Mouse (Mus musculus) CH12.LX (cell line): ENCODE data around the gene Hmgcll1. TPM values are rescaled to one million over a fixed set of nuclear protein-coding genes. Genes with fewer than 3 reads are reported as not detected.
"Not testable (repeated sequence)": the region's sequence is repeated elsewhere in the genome, so short reads cannot be mapped to it uniquely, and the experiment has no call there.

Experiments
- DNase-seq: peaks from one replicate; pipeline ENCODE4 v3.0.0-alpha.2; 2013; ENCODE audit errors: extremely low read depth
- H3K27ac ChIP-seq: 2 replicates; pipeline ENCODE4 v1.5.1; 2012; ENCODE audit warnings: low read depth, mild to moderate bottlenecking, control low read depth, moderate library complexity; ENCODE audit not compliant: insufficient read depth
- H3K27me3 ChIP-seq: replicated peaks from 2 replicates; pipeline ENCODE3; 2012; ENCODE audit warnings: inconsistent platforms
- H3K36me3 ChIP-seq, 2 experiments: replicated peaks in 1 of 2; 2 replicates each; pipeline versions ENCODE3 to v1.6.1; 2012; ENCODE audit warnings: inconsistent platforms in 1 of 2, low read length in 1 of 2, mild to moderate bottlenecking in 1 of 2, mixed read lengths in 1 of 2, moderate library complexity in 1 of 2; ENCODE audit not compliant: control insufficient read depth in 1 of 2, insufficient read depth in 1 of 2
- H3K4me1 ChIP-seq, 2 experiments: 2 replicates each; pipeline ENCODE4 v1.6.1; 2012; ENCODE audit warnings: inconsistent platforms in 1 of 2, moderate library complexity in 1 of 2; ENCODE audit not compliant: insufficient read depth in 2 of 2, control insufficient read depth in 1 of 2
- H3K4me2 ChIP-seq: 2 replicates; pipeline ENCODE4 v1.6.1; 2012; ENCODE audit warnings: low read depth, mild to moderate bottlenecking, control low read depth; ENCODE audit not compliant: poor library complexity, insufficient read depth, severe bottlenecking
- H3K4me3 ChIP-seq, 3 experiments: fragments of 150-350 bp in 1 of 3; sonication (generic) in 1 of 3; replicated peaks in 1 of 3; 2 replicates each; pipeline versions ENCODE3 to v1.5.1; 2011 to 2012; ENCODE audit warnings: low read depth in 2 of 3, low read length in 2 of 3, mild to moderate bottlenecking in 2 of 3, moderate library complexity in 2 of 3, control low read depth in 1 of 3, improper control_type of control experiment in 1 of 3, inconsistent platforms in 1 of 3, mixed read lengths in 1 of 3; ENCODE audit not compliant: poor library complexity in 1 of 3
- H3K79me2 ChIP-seq: replicated peaks from 2 replicates; pipeline ENCODE4 v1.6.1; 2012; ENCODE audit warnings: mild to moderate bottlenecking, moderate library complexity; ENCODE audit not compliant: control insufficient read depth, poor library complexity, insufficient read depth, severe bottlenecking; ENCODE audit errors: extremely low read depth
- H3K9ac ChIP-seq: 2 replicates; pipeline ENCODE4 v1.6.1; 2012; ENCODE audit warnings: low read depth, mild to moderate bottlenecking, control low read depth, moderate library complexity; ENCODE audit not compliant: insufficient read depth
- H3K9me3 ChIP-seq: replicated peaks from 2 replicates; pipeline ENCODE3; 2012; ENCODE audit warnings: low read length, inconsistent platforms, mixed read lengths
- CHD1 ChIP-seq: IDR thresholded peaks from 2 replicates; pipeline ENCODE4 v1.6.1; 2012; ENCODE audit warnings: low read depth, low read length, improper control_type of control experiment, inconsistent platforms
- CTCF ChIP-seq, 2 experiments: IDR thresholded peaks in 1 of 2; conservative IDR thresholded peaks in 1 of 2; 2 replicates each; pipeline ENCODE4 v1.5.1; 2011 to 2012; ENCODE audit warnings: low read depth in 2 of 2, low read length in 2 of 2, improper control_type of control experiment in 1 of 2, inconsistent platforms in 1 of 2, mild to moderate bottlenecking in 1 of 2, moderate library complexity in 1 of 2
- ELF1 ChIP-seq: IDR thresholded peaks from 2 replicates; pipeline ENCODE4 v1.6.1; 2014; ENCODE audit warnings: low read depth, mild to moderate bottlenecking, inconsistent platforms, low read length, improper control_type of control experiment
- EP300 ChIP-seq: IDR thresholded peaks from 2 replicates; pipeline ENCODE4 v1.6.1; 2011; ENCODE audit warnings: low read length, improper control_type of control experiment
- ETS1 ChIP-seq: conservative IDR thresholded peaks from 2 replicates; pipeline ENCODE4 v1.6.1; 2012; ENCODE audit warnings: low read depth, mild to moderate bottlenecking, inconsistent platforms, low read length, improper control_type of control experiment, moderate library complexity
- GABPA ChIP-seq: IDR thresholded peaks from 2 replicates; pipeline ENCODE4 v1.6.1; 2012; ENCODE audit warnings: low read depth, low read length, improper control_type of control experiment, inconsistent platforms; ENCODE audit not compliant: insufficient replicate concordance
- JUN ChIP-seq: IDR thresholded peaks from 2 replicates; pipeline ENCODE4 v1.6.1; 2011; ENCODE audit warnings: low read depth, mild to moderate bottlenecking, low read length, improper control_type of control experiment, moderate library complexity; ENCODE audit not compliant: insufficient read depth
- KAT2A ChIP-seq: IDR thresholded peaks from 2 replicates; pipeline ENCODE4 v1.6.1; 2012; ENCODE audit warnings: low read length, improper control_type of control experiment, inconsistent platforms; ENCODE audit not compliant: insufficient replicate concordance
- MAX ChIP-seq: IDR thresholded peaks from 2 replicates; pipeline ENCODE4 v1.6.1; 2011; ENCODE audit warnings: low read length, improper control_type of control experiment
- MAZ ChIP-seq: IDR thresholded peaks from 2 replicates; pipeline ENCODE4 v1.6.1; 2012; ENCODE audit warnings: low read depth, mild to moderate bottlenecking, inconsistent platforms, low read length, improper control_type of control experiment, moderate library complexity
- MXI1 ChIP-seq: IDR thresholded peaks from 2 replicates; pipeline ENCODE4 v1.6.1; 2011; ENCODE audit warnings: mild to moderate bottlenecking, low read depth, low read length, improper control_type of control experiment
- NRF1 ChIP-seq: IDR thresholded peaks from 2 replicates; pipeline ENCODE4 v1.6.1; 2014; ENCODE audit warnings: low read depth, mild to moderate bottlenecking, inconsistent platforms, low read length, improper control_type of control experiment, moderate library complexity
- PAX5 ChIP-seq: IDR thresholded peaks from 2 replicates; pipeline ENCODE4 v1.6.1; 2012; ENCODE audit warnings: low read length, inconsistent platforms, mixed read lengths
- POLR2AphosphoS2 ChIP-seq: IDR thresholded peaks from 2 replicates; pipeline ENCODE4 v1.6.1; 2011; ENCODE audit warnings: low read depth, low read length, improper control_type of control experiment
- RAD21 ChIP-seq: IDR thresholded peaks from 2 replicates; pipeline ENCODE4 v1.6.1; 2011; ENCODE audit warnings: low read depth, mild to moderate bottlenecking, low read length, improper control_type of control experiment, moderate library complexity
- RCOR1 ChIP-seq: conservative IDR thresholded peaks from 2 replicates; pipeline ENCODE4 v1.6.1; 2012; ENCODE audit warnings: low read depth, mild to moderate bottlenecking, inconsistent platforms, low read length, improper control_type of control experiment
- SMC3 ChIP-seq: IDR thresholded peaks from 2 replicates; pipeline ENCODE4 v1.6.1; 2011; ENCODE audit warnings: low read depth, low read length, improper control_type of control experiment
- TCF12 ChIP-seq: IDR thresholded peaks from 2 replicates; pipeline ENCODE4 v1.6.1; 2014; ENCODE audit warnings: low read depth, mild to moderate bottlenecking, inconsistent platforms, low read length, improper control_type of control experiment
- USF2 ChIP-seq: conservative IDR thresholded peaks from 2 replicates; pipeline ENCODE4 v1.6.1; 2011; ENCODE audit warnings: low read depth, low read length, improper control_type of control experiment
- ZC3H11A ChIP-seq: IDR thresholded peaks from 2 replicates; pipeline ENCODE4 v1.6.1; 2012; ENCODE audit warnings: low read depth, mild to moderate bottlenecking, inconsistent platforms, low read length, improper control_type of control experiment
- dilution Hi-C: fragments of 300-500 bp; cut with MboI; formaldehyde crosslinking; loops from 2 replicates; pipeline ENCODE4 v1.14.3; 2020; ENCODE audit warnings: low sequenced_read_pairs; ENCODE audit not compliant: extremely low pct_unique_long_range_greater_than_20kb, extremely low pct_ligation_motif_present
- in situ Hi-C: fragments of 300-500 bp; cut with MboI; formaldehyde crosslinking; loops from 3 replicates; pipeline ENCODE4 v1.14.3; 2019; ENCODE audit warnings: low sequenced_read_pairs, low pct_ligation_motif_present, low pct_unique_long_range_greater_than_20kb, mixed read lengths
- polyA plus RNA-seq: library from polyadenylated mRNA; unstranded; fragments of >175 nt; gene quantifications from 2 replicates; pipeline ENCODE4 v1.2.1, GENCODE M21; 2012; ENCODE audit warnings: low read depth; ENCODE audit not compliant: insufficient read length
- total RNA-seq, 2 experiments: library from RNA; depleted of rRNA; stranded (reverse); fragments of 300-350 nt in 1 of 2; fragments of >200 nt in 1 of 2; gene quantifications; 2 replicates each; pipeline ENCODE4 v1.2.3; 2012 to 2014

Hmgcll1 gene
- total and polyA plus RNA-seq, 3 experiments: 0.08 to 0.12 TPM; not detected in 1

DNA sequence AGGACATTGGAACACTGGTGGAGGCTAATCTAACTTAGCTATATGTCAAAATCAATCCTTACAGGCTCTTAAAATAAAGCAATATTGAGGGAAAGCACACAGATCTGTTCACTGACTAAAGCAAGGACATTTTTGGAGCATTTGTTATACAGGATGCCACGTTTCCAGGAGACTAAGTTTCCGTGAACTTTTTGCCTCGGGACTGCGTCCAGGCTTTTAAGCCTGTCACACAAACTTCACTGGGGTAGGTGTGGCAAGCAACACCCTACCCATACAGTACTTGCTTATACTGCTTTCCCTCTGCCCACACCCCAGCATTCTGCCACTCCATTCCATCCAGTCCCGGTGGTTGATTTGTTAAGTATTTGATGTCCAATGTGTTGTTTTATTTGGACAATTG lies 90.2 kb downstream of the Hmgcll1 start:
- no peak overlapping the region for H3K4me2 ChIP-seq
- H3K9me3 ChIP-seq: no peaks in the 10 kb centered on the region
- no peaks in the 10 kb centered on the region for H3K36me3 ChIP-seq
- dilution Hi-C loops (no loop called here), in situ Hi-C loops (no loop called here)
- no peak overlapping the region for H3K27ac ChIP-seq
- TF ChIP-seq ZC3H11A: no peak
- TF ChIP-seq CHD1: no peak
- no peak for TF ChIP-seq GABPA
- no peak for TF ChIP-seq SMC3
- no peak for DNase-seq
- H3K27me3 ChIP-seq: no peaks in the 10 kb centered on the region
- H3K4me1 ChIP-seq: no peaks in the 10 kb centered on the region
- no peak overlapping the region for H3K9ac ChIP-seq
- no peaks in the 10 kb centered on the region for H3K79me2 ChIP-seq
- H3K4me3 ChIP-seq: no peak overlapping the region

- dilution Hi-C loops, H3K9me3 ChIP-seq, H3K4me1 ChIP-seq, H3K79me2 ChIP-seq, H3K9ac ChIP-seq, in situ Hi-C loops, H3K27me3 ChIP-seq, H3K4me2 ChIP-seq, H3K36me3 ChIP-seq, H3K4me3 ChIP-seq, H3K27ac ChIP-seq: not testable (repeated sequence)
- peak; percentile 62 for DNase-seq
- TF ChIP-seq SMC3: peak; percentile 81
- peak; percentile 69 for TF ChIP-seq RAD21
- 0 out of 2 replicates have a peak, but pooled peaks have one; percentile 42 for TF ChIP-seq MAX
- peak in 1 of 2 experiments; percentile 71; a peak in 2 of 4 replicates for TF ChIP-seq CTCF (conservative IDR thresholded peaks at IDR 0.05 in 1 of 2, IDR thresholded peaks at IDR 0.05 in 1 of 2; ENCODE audit: low read depth in 2 of 2, low read length in 2 of 2)
- TF ChIP-seq ZC3H11A: peak; percentile 53; the same call in 1 of the 2 replicates
These were observed 108.2 kb downstream of the Hmgcll1 start for GRCm38 (mm10) chr9:76122888-76123287.

DNA sequence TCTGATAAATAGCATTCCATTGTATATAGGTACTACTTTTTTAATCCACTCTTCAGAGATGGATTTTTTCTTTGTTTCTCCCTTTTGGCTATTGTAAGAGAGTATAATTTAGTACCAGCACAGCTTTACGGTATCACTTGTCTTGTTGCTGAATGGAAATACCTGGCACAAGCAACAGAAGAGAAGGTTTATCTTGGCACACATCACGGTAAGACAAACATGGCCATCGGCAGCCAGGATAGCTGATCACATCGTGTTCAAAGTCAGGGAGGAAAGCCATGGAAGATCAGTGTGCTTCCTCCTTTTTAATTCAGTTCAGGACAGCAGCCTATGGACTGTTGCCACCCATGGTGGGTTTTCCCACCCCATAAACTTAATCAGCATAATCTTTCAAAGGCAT lies 109.6 kb downstream of the Hmgcll1 start:
- TF ChIP-seq KAT2A (no peak), TCF12 (no peak), CHD1 (no peak), RCOR1 (no peak), MAZ (no peak), ELF1 (no peak), SMC3 (no peak), JUN (no peak), NRF1 (no peak), MXI1 (no peak), POLR2AphosphoS2 (no peak), ETS1 (no peak), PAX5 (no peak), EP300 (no peak), USF2 (no peak)
- peaks cover 0 to 4% of the 10 kb centered on the region in 2 experiments; a peak in 2 of 4 replicates for H3K4me1 ChIP-seq
- dilution Hi-C loops (no loop called here), in situ Hi-C loops (no loop called here)
- no peak overlapping the region for H3K4me3 ChIP-seq
- H3K9ac ChIP-seq: no peak overlapping the region
- H3K27ac ChIP-seq: no peak overlapping the region
- H3K9me3 ChIP-seq: no peaks in the 10 kb centered on the region
- no peaks in the 10 kb centered on the region for H3K27me3 ChIP-seq
- H3K36me3 ChIP-seq: no peaks in the 10 kb centered on the region
- H3K4me2 ChIP-seq: no peak overlapping the region
- no peaks in the 10 kb centered on the region for H3K79me2 ChIP-seq
- DNase-seq: no peak
